Mouse (Mus musculus): ENCODE results near the gene Pcare.

DNA sequence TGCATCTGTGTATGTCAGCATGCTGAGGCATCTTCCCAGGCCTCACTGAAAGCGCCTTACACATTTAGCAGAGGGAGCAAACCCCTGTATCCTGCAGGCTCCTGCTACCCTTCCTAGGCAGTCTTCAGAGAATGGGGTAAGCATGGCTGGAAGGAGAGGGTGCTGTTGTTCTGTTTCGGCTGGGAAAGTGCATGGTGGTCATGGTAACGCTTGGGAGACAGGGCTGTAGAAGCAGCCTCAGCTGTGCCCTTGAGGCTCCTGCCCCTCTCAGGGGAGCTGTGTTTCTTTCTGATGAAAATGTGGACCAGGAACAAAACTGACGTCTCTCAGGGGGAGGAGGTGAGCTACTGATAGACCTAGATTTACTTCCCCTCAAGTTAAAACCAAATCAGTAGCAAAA, 45.0 kb downstream of the Pcare start:
- no peak for TF ChIP-seq POLR2A (IDR thresholded peaks at IDR 0.05; ENCODE audit: insufficient read depth, low read depth, low read length)
- no peak for TF ChIP-seq CTCF (IDR thresholded peaks at IDR 0.05)

Data from heart, adult 2 months (tissue).